Mouse (Mus musculus) neural tube, embryonic 11.5 days (tissue): ENCODE measurements around the gene Wapl. TPM values are rescaled to one million over a fixed set of nuclear protein-coding genes. Genes with fewer than 3 reads are reported as not detected.

ENCODE experiments used
- ATAC-seq: fragments of 200-750 bp; cut with Nextera tagmentation; 2 replicates; pipeline ENCODE4 v1.8.0; 2017; ENCODE audit warnings: moderate number of reproducible peaks, mild to moderate bottlenecking, moderate TSS enrichment, moderate library complexity; ENCODE audit not compliant: insufficient read depth, low FRiP score, low TSS enrichment
- DNase-seq: peaks from one replicate; pipeline ENCODE4 v3.0.0-alpha.2; 2015; ENCODE audit warnings: low spot score
- H3K27ac ChIP-seq: fragments of 300-500 bp; sonication (generic); 2 replicates; pipeline ENCODE4 v1.5.1; 2014; ENCODE audit warnings: low read depth, mild to moderate bottlenecking, low read length
- H3K27me3 ChIP-seq: fragments of 300-500 bp; sonication (generic); 2 replicates; pipeline ENCODE4 v1.6.1; 2014; ENCODE audit warnings: mild to moderate bottlenecking, low read length, mixed read lengths; ENCODE audit not compliant: control insufficient read depth, insufficient read depth
- H3K36me3 ChIP-seq: fragments of 300-500 bp; sonication (generic); 2 replicates; pipeline ENCODE4 v1.6.1; 2014; ENCODE audit warnings: mild to moderate bottlenecking, low read length, moderate library complexity, mixed read lengths; ENCODE audit not compliant: control insufficient read depth, insufficient read depth
- H3K4me1 ChIP-seq: fragments of 300-500 bp; sonication (generic); 2 replicates; pipeline ENCODE4 v1.6.1; 2014; ENCODE audit warnings: low read length, mixed read lengths; ENCODE audit not compliant: control insufficient read depth, insufficient read depth
- H3K4me2 ChIP-seq: fragments of 300-500 bp; sonication (generic); 2 replicates; pipeline ENCODE4 v1.6.1; 2014; ENCODE audit warnings: low read depth, mild to moderate bottlenecking, moderate library complexity
- H3K4me3 ChIP-seq: fragments of 300-500 bp; sonication (generic); 2 replicates; pipeline ENCODE4 v1.5.1; 2014; ENCODE audit warnings: low read depth, low read length
- H3K9ac ChIP-seq: fragments of 300-500 bp; sonication (generic); 2 replicates; pipeline ENCODE4 v1.6.1; 2014; ENCODE audit warnings: mild to moderate bottlenecking, low read length
- H3K9me3 ChIP-seq: fragments of 300-500 bp; sonication (generic); 2 replicates; pipeline ENCODE4 v1.6.1; 2016; ENCODE audit warnings: low read length; ENCODE audit not compliant: control insufficient read depth
- WGBS: fragments of 180-500 bp; shearing (Covaris S2); extraction: QIAGEN DNeasy Blood & Tissue Kit; methylation state at CpG from one replicate; pipeline ENCODE4 v1.1.7; 2014; 5-methylcytosine and 5-hydroxymethylcytosine counted together
- polyA plus RNA-seq: library from polyadenylated mRNA; unstranded; fragments of >200 nt; fragmentation: Nextera tagmentation; extraction: Ambion mirVana; gene quantifications from 2 replicates; pipeline ENCODE4 v1.2.1, GENCODE M21; 2014

Wapl gene
- polyA plus RNA-seq, 1 experiment from 2014 or later: 30.8 TPM

- WGBS: 20% methylated on average over 9 of the region's 9 CpGs
- DNase-seq (no peak), ATAC-seq (no peak)
- Histone ChIP-seq H3K4me1 (no peaks in the 10 kb centered on the region), H3K9me3 (no peaks in the 10 kb centered on the region), H3K27ac (no peak overlapping the region), H3K36me3 (no peaks in the 10 kb centered on the region), H3K27me3 (peaks cover 5% of the 10 kb centered on the region; the same call in 1 of the 2 replicates), H3K4me2 (no peak overlapping the region), H3K4me3 (no peak overlapping the region), H3K9ac (no peak overlapping the region)
Measured at GRCm38 (mm10) chr14:34771601-34772000, 97.9 kb downstream of the Wapl start.

- Histone ChIP-seq H3K4me2 (no peak overlapping the region), H3K4me1 (no peaks in the 10 kb centered on the region), H3K4me3 (no peak overlapping the region), H3K27ac (no peak overlapping the region), H3K27me3 (peaks cover 5% of the 10 kb centered on the region; the same call in 1 of the 2 replicates), H3K9me3 (no peaks in the 10 kb centered on the region), H3K9ac (no peak overlapping the region), H3K36me3 (no peaks in the 10 kb centered on the region)
- DNase-seq (no peak), ATAC-seq (no peak)
- WGBS: 69% methylated on average over 7 of the region's 7 CpGs
Measured at GRCm38 (mm10) chr14:34772132-34772531, 98.4 kb downstream of the Wapl start.

DNA sequence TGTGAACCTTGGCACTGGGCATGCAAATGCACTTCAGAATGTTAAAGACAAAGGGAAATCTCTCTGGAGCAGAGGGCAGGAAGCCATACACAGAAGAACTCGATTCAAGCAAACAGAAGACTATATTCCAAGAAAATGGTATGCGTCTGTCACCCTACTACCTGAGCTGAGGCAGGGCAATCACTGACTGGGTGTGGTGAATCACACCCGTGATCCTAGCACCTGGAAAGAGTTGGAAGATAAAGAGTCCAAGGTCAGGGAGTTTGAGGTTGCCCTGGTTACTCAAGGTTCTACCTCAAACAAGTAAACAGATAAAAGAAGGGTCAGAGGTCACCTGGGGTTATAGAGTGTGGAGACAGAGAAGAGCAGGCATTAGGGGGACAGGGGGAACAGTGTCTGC lies 100.0 kb downstream of the Wapl start:
- H3K27me3 ChIP-seq: peaks cover 5% of the 10 kb centered on the region; the same call in 1 of the 2 replicates
- WGBS: 88% methylated on average over 3 of the region's 3 CpGs
- H3K4me3 ChIP-seq: no peak overlapping the region
- H3K4me1 ChIP-seq: no peaks in the 10 kb centered on the region
- H3K4me2 ChIP-seq: no peak overlapping the region
- DNase-seq (no peak), ATAC-seq (no peak)
- no peak overlapping the region for H3K27ac ChIP-seq
- no peaks in the 10 kb centered on the region for H3K36me3 ChIP-seq
- H3K9ac ChIP-seq: no peak overlapping the region
- H3K9me3 ChIP-seq: no peaks in the 10 kb centered on the region

- H3K9ac ChIP-seq: no peak overlapping the region
- no peaks in the 10 kb centered on the region for H3K9me3 ChIP-seq
- no peaks in the 10 kb centered on the region for H3K36me3 ChIP-seq
- DNase-seq (no peak), ATAC-seq (no peak)
- no peak overlapping the region for H3K4me3 ChIP-seq
- H3K4me1 ChIP-seq: no peaks in the 10 kb centered on the region
- H3K4me2 ChIP-seq: no peak overlapping the region
- WGBS: 88% methylated on average over 6 of the region's 6 CpGs
- H3K27ac ChIP-seq: no peak overlapping the region
- peaks cover 5% of the 10 kb centered on the region; the same call in 1 of the 2 replicates for H3K27me3 ChIP-seq
Measured at GRCm38 (mm10) chr14:34774231-34774630, 100.5 kb downstream of the Wapl start.

DNA sequence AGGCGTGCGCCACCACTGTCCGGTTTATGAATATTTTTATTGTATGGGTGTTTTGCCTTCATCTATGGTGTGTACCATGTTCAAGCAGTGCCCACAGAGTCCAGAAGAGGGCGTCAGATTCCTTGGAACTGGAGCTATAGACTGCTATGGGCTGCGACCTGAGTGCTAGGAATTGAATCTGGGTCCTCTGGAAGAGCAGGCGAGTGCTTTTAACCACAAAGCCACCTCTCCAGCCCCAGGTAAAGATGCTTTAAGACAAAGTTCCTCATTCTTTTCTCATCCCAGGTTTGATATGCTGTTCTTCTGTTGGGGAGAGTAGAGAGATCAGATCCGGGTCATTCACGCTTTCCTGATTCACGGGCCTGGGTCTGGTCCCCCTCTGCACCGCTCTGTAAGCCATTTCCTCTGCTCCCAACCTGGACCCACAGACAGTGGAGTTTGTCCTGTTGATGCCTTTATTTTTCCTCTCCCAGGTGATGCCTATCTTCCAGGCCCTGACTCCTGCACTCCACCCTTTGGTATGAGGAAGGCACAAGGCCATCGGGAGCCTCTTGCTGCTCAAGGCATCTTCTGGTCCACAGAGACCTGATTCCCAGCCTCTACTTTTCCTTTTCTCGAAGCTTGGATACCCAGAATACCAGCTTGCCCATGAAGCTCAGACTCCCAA lies 103.1 kb downstream of the Wapl start:
- Histone ChIP-seq H3K9me3 (no peaks in the 10 kb centered on the region), H3K27ac (no peak overlapping the region), H3K9ac (no peak overlapping the region), H3K4me3 (no peak overlapping the region), H3K4me1 (no peaks in the 10 kb centered on the region), H3K4me2 (no peak overlapping the region), H3K27me3 (no peaks in the 10 kb centered on the region), H3K36me3 (no peaks in the 10 kb centered on the region)
- ATAC-seq (no peak), DNase-seq (no peak)
- WGBS: 88% methylated on average over 12 of the region's 12 CpGs

DNA sequence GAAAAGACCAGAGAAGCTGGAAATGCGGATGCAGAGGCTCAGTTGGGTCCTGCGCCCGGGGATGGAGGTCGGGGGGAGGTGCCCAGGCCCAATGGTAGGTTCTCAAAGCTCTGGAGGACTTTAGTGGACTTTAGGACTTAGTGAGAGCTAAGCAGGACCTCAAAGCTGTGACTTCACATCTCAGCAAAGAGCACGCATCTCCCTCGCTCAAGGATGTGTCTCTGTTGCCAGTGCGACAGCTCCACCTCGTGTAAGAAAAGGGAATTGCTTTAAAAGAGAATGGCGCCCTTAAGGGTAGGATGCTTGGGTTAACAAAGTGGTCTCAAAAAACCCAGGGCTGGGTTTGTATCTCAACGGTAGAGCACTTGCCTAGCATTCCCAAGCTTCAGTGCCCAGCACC lies 104.1 kb downstream of the Wapl start:
- H3K9me3 ChIP-seq: no peaks in the 10 kb centered on the region
- H3K27me3 ChIP-seq: no peaks in the 10 kb centered on the region
- H3K4me3 ChIP-seq: no peak overlapping the region
- no peaks in the 10 kb centered on the region for H3K4me1 ChIP-seq
- no peaks in the 10 kb centered on the region for H3K36me3 ChIP-seq
- ATAC-seq (no peak), DNase-seq (peak; percentile 78)
- no peak overlapping the region for H3K27ac ChIP-seq
- WGBS: 16% methylated on average over 10 of the region's 10 CpGs
- H3K4me2 ChIP-seq: no peak overlapping the region
- H3K9ac ChIP-seq: no peak overlapping the region

DNA sequence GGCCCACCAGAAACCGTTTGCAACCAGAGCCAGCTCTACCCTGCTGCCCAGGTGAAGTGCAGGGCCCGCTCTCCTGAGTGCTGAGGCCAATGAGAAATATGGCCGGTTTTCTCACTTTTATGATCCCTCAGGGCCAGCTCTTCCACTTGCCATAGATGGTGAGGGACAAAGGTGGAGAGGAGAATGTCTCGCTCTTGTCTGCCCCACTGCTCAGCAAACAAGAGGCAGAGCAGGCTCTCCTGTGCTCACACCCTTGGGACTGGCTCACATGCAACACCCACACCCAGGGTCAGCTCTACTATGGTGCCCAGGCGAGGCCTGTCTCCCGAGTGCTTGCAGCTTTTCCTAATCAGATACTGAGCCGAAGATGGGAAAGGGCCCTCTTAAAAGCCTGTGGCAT lies 105.0 kb downstream of the Wapl start:
- Histone ChIP-seq H3K9me3 (no peaks in the 10 kb centered on the region), H3K4me1 (no peaks in the 10 kb centered on the region), H3K36me3 (no peaks in the 10 kb centered on the region), H3K4me3 (no peak overlapping the region), H3K9ac (no peak overlapping the region), H3K27me3 (no peaks in the 10 kb centered on the region), H3K27ac (no peak overlapping the region), H3K4me2 (no peak overlapping the region)
- no peak for ATAC-seq
- DNase-seq: no peak
- WGBS: 86% methylated on average over 7 of the region's 7 CpGs

DNA sequence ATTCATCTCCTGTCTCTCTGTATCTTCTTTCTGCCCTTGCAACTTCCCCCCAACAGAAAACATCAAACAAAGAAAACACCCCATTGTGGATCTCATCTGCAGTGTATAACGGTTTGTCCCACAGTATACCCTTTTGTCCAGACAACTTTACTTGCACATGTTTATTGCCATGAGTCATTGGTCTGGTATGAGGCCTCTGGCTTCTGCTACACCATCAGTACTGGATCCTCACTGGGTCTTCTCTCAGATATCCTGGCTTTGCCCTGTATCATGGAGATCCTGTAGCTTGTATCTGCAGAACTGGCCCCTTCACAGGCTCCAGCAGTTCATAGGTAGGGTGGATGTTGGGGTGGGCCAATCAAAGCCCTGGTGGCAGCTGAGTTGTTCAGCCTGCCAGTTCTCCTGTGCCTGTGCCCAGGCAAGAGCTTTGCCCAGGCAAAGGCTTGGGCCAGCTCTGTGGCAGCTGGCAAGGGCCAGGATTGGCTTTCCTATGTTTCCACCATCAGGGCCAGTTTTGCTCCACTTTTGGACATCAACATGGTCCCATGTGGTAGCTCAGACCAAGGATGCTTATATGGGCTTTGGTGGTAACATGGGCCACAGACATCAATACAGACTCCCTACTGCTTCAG lies 119.8 kb downstream of the Wapl start:
- no peaks in the 10 kb centered on the region for H3K4me1 ChIP-seq
- ATAC-seq (no peak), DNase-seq (no peak)
- no peaks in the 10 kb centered on the region for H3K27me3 ChIP-seq
- H3K9ac ChIP-seq: no peak overlapping the region
- H3K9me3 ChIP-seq: no peaks in the 10 kb centered on the region
- no peak overlapping the region for H3K4me2 ChIP-seq
- no peak overlapping the region for H3K4me3 ChIP-seq
- no peak overlapping the region for H3K27ac ChIP-seq
- H3K36me3 ChIP-seq: no peaks in the 10 kb centered on the region
- WGBS: 67% methylated on average over 1 of the region's 1 CpGs
